Mouse (Mus musculus) layer of hippocampus, adult 9-10 months (tissue): ENCODE results near the gene Arntl2.
"Not testable (repeated sequence)": the region's sequence is repeated elsewhere in the genome, so short reads cannot be mapped to it uniquely, and the experiment has no call there.

ENCODE experiments used
- DNase-seq: peaks from one replicate; pipeline ENCODE4 v3.0.0; 2022; ENCODE audit warnings: low spot score

Gene Arntl2

GRCm38 (mm10) chr6:146795924-146796545 is at the start of gene Arntl2:
Gene Arntl2 (plus strand): TSS chr6:146796055.
- no peak for DNase-seq

GRCm38 (mm10) chr6:146746577-146746976 is 49.3 kb upstream of the Arntl2 start:
- DNase-seq: no peak

DNA sequence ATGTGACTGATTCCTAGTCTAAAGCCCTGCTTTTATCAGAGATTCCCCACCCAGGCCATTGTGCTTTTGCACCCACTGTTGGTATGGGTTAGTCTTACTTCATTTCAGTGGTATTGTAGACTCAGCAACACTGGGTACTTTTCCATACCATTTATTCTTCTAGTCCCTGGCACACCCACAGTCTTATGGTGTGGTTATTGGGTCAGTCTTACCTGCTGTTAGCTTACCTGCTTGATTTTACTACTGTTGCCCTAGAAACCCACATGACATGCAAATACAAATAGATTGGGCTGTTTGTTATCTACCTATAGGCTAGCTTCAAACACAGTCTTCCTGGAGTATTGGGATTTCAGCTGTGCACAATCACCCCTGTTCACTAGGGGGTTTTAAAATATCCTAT is 48.8 kb upstream of the Arntl2 start:
- no peak for DNase-seq

GRCm38 (mm10) chr6:146748271-146748670 is 47.6 kb upstream of the Arntl2 start:
- no peak for DNase-seq

GRCm38 (mm10) chr6:146751671-146752070 is 44.2 kb upstream of the Arntl2 start:
- DNase-seq: no peak

DNA sequence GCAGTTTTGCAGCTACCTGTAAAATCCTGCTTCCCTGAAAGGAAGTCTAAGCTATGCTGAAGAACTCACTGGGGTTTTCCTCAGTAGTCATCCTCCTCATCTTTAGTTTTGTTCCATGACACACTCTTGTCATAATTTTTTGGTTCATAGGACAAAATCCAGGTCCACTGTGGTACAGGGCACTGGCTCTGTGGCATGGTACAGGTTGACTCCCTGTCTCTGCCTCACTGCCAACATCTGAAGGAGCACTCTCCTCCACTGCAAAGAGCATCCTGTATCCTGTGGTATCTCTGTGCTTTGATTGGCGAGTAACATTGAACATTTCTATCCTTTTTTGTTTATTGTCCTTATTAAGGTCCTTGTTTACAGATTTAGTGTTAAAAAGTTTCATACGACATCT is 43.7 kb upstream of the Arntl2 start:
- no peak for DNase-seq

DNA sequence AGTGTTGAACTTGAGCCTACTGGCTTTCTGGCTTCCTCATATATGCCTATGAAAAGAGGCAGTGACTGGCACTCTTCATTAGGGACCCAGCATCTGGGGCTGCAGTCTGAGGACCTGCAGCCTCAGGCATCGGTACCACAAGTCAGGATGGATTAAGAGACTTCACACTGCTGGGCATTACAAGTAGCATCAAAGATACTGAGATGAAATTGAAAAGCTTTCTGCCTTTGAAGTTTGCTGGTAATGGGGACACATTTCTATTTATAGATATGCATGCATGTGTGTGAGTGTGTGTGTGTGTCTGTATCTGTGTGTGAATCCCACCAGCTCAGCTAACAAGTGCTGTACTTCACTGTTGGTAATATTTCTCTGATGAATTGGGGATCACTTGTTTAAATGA is 43.2 kb upstream of the Arntl2 start:
- DNase-seq: no peak

DNA sequence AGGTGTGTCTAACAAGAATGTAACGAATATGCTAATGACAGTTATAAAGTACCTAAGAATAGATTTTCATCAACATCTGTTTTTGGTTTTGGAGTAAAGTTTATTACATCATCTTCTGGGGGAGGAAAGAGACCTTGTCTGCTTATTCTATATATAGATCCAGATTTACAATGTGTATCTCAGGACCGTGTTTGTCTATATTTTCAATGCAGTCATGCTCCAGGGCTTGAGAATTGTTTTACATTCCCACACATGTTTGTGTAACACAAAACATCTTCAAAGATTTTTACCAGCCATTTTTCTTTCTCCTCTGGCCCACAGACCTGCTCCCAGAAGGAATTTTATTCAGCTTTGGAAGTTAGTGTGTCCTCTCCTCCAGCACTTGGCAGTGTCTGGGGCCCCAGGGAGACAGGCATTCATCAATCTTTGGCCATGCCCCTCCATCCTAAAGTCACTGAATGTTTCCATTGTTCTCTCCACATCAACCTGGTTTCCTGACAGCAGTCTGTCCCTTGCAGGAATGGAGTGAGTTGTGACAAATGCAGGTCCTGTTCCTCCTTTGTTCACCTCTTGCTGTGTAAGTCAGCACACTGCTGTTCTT is 42.2 kb upstream of the Arntl2 start:
- no peak for DNase-seq

DNA sequence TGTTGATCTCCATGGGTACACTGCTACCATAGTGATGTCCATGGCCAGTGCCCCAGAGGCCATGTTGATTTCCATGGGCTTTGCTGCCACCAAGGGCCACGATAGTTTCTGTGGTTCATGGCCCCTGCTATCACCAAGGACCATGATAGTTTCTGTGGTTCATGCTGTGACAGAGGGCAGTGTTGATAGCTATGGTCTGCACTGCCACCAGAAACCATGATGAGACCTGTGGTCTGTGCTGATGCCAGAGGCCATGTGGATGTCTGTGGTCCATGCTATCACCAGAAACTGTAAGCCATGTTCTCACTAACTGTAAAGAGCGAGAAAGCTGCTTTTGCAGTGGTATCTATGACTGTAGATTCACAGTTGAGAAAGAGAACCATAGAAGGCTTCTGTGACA is 40.7 kb upstream of the Arntl2 start:
- no peak for DNase-seq

DNA sequence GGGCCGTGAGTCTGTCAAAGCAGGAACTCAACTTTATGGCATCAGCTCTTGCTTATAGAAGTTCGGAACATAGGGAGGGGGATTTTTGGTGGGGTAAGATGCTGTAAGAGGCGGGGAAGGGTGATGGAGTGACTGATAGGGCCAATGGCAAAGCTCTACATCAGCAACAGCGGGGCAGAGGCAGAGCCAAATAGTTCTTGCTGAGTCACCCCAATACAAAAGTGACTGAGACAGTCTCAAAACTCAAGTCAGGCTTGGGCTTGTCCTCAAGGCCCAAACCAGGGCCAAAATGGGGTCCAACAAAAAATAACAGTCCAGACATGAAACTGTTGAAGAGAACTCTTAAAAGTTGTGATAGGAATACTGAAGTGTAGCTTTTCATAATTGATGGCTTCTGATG is 40.2 kb upstream of the Arntl2 start:
- no peak for DNase-seq

DNA sequence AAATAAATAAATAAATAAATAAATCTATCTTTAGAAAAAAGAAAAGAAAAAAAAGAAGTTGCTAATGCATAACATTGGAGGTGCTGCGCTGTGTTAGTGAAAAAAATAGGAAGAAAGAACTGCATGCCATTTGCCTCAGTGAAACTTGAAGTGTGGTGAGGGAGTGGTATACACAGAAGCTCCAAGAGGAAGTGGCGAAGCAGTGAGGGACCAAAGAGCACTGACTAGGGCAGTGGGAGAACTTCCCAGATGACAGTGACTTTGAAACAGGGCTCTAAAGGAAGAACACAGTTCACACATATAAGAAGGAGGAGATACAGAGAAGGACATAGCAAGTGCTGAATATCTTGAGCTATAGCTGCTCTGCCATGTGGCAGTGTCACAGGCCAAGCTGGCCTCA is 36.8 kb upstream of the Arntl2 start:
- DNase-seq: no peak

DNA sequence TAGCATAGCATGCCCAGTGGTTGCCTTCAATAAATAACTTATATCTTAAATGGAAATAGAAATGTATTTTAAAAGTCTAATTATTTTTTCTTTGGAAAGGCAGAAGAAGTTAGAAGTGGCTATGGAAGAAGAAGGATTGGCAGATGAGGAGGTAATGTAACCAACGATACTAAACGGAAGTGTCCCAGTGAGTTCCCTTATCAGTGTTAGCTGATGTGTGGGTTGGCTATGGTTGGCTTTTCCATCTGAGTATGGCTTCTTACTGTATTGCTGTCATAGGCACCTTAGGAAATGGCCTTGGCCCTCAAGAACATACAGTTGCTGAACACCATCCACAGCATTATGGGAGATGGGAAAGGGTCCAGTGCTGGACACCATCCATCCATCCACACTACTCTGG is 35.8 kb upstream of the Arntl2 start:
- DNase-seq: no peak

GRCm38 (mm10) chr6:146760736-146761135 is 35.1 kb upstream of the Arntl2 start:
- DNase-seq: no peak

GRCm38 (mm10) chr6:146762264-146762898 is 33.5 kb upstream of the Arntl2 start:
- DNase-seq: no peak

- no peak for DNase-seq
These were observed 31.3 kb upstream of the Arntl2 start for GRCm38 (mm10) chr6:146764593-146764992.

DNA sequence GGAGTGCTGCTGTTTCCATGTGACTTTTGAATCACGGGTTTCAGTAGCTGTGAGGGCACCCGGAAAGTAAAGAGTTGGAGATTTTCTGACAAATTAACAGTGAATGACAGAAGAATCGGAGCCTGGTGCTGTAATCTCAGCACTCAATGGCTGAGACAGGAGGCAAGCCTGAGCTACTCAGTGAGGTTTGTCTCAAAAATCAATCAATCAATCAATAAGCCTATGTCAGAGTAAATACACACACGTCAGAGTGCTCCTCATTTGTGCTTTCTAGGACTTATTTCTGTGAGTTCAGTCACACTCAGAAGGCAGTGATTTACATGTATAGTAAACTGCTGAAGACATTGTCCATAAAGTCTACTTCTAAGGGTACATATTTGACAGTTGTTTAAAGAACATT is 30.6 kb upstream of the Arntl2 start:
- no peak for DNase-seq

GRCm38 (mm10) chr6:146768813-146769404 is 26.9 kb upstream of the Arntl2 start:
- no peak for DNase-seq

GRCm38 (mm10) chr6:146770005-146770745 is 25.7 kb upstream of the Arntl2 start:
- DNase-seq: no peak

GRCm38 (mm10) chr6:146770808-146771207 is 25.0 kb upstream of the Arntl2 start:
- no peak for DNase-seq

DNA sequence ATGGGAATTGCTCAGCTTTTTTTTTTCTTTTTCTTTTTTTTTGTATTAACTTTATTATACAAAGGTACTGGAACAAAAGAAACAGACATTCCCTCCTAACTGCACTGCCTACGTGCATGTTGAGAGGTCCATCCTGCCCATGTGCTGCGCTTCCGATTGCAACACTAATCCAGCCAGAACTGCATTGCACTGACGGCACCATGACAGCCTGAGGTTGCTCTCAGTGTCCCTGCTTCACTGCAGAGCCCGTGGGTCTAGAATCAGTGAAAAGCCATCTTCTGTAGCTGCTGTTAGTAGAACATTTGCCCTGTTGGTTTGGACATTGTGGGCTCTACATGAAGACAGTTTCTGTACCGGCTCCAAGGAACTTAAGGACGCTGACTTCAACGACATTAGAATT is 20.0 kb upstream of the Arntl2 start:
- not testable (repeated sequence) for DNase-seq

GRCm38 (mm10) chr6:146776610-146777389 is 19.1 kb upstream of the Arntl2 start:
- DNase-seq: no peak

DNA sequence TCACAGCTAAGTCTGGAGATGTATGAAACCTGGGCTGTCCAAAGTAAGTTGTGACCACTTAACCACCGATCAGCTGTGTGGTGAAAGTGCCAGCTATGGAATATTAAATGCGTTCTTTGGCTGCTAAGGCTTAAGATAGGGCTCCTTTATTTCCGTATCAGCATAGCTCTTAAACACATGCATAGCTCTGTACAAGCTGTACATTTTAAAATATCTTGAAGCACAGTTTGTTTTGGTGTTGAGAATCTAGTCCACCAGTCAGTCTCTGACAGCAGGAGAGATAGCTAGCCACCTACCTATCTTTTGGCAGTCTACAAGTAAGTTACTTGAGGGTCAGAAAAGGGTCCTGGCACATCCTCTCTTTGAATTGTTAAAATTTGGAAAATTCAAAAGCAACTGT is 17.8 kb upstream of the Arntl2 start:
- no peak for DNase-seq
